Mouse (Mus musculus): Measurements from ENCODE around the gene Slc16a2.

GRCm38 (mm10) chrX:103719618-103720185, 102.1 kb downstream of the Slc16a2 start:
- TF ChIP-seq CTCF (IDR thresholded peaks at IDR 0.05) (no peak), EP300 (IDR thresholded peaks at IDR 0.05) (peak; percentile 45; the same call in 1 of the 2 replicates)

Measured in lung, postnatal 0 days (tissue).